13 mouse cellular contexts compared by ENCODE assay signal in genomic region chr5:36568118-36568517, GRCm38 (mm10). TPM values are rescaled to one million over a fixed set of nuclear protein-coding genes. Genes with fewer than 3 reads are reported as not detected.
DNase-seq lines count a peak whose midpoint lies in the region; ATAC-seq and TF ChIP-seq lines count a peak whose summit lies in the region.
"Had no signal": no experiment of that assay in that cellular context is flagged by ENCODE, and none has a peak within 500 bp of the region (broad histone marks: within the 10 kb centered on the region; RNA-seq: fewer than 3 reads in every experiment).

No protein-coding gene starts in this region.

- no peak overlapping the region for H3K4me2 ChIP-seq in liver, embryonic 14.5 days (ENCODE audit: low read depth)
- no peak overlapping the region for H3K4me2 ChIP-seq in liver, embryonic 11.5 days
- peak overlapping the region; percentile 15; the same call in 1 of the 2 replicates for H3K4me2 ChIP-seq in liver, embryonic 16.5 days (ENCODE audit: low read depth, low read length)

- TF ChIP-seq CTCF in liver, embryonic 14.5 days (IDR thresholded peaks at IDR 0.05; ENCODE audit: low read depth) = no peak

- peaks cover 3% of the 10 kb centered on the region; the same call in 1 of the 2 replicates for H3K36me3 ChIP-seq in liver, embryonic 14.5 days (replicated peaks; ENCODE audit: control insufficient read depth, insufficient read depth, low read depth)
- no peaks in the 10 kb centered on the region for H3K36me3 ChIP-seq in liver, embryonic 11.5 days (ENCODE audit: control insufficient read depth, insufficient read depth, low read length)
- H3K36me3 ChIP-seq in liver, embryonic 16.5 days (ENCODE audit: control insufficient read depth, insufficient read depth) = peaks cover 3% of the 10 kb centered on the region; the same call in 1 of the 2 replicates

- no peak overlapping the region for H3K9ac ChIP-seq in liver, embryonic 14.5 days (replicated peaks)
- no peak overlapping the region for H3K9ac ChIP-seq in liver, embryonic 11.5 days (ENCODE audit: low read depth, low read length)
- no peak overlapping the region for H3K9ac ChIP-seq in liver, embryonic 16.5 days (ENCODE audit: low read depth, low read length)
- H3K9ac ChIP-seq: forebrain, postnatal 0 days had no signal

- peak; percentile 53; the same call in 1 of the 2 replicates for ATAC-seq in liver, embryonic 14.5 days (ENCODE audit: insufficient read depth)
- no peak for ATAC-seq in liver, embryonic 11.5 days (replicated peaks; ENCODE audit: low FRiP score)
- ATAC-seq in liver, embryonic 16.5 days (ENCODE audit: low read depth) = peak; percentile 86
- ATAC-seq: forebrain, postnatal 0 days had no signal

- no peaks in the 10 kb centered on the region for H3K9me3 ChIP-seq in liver, embryonic 14.5 days (ENCODE audit: control insufficient read depth, low read length)
- H3K9me3 ChIP-seq in liver, embryonic 11.5 days (ENCODE audit: control insufficient read depth, low read length) = no peaks in the 10 kb centered on the region
- no peaks in the 10 kb centered on the region for H3K9me3 ChIP-seq in liver, embryonic 16.5 days (replicated peaks; ENCODE audit: control insufficient read depth, low read length)

- no peak for TF ChIP-seq EP300 in liver, embryonic 14.5 days (IDR thresholded peaks at IDR 0.05; ENCODE audit: low read depth)

- no peaks in the 10 kb centered on the region for H3K27me3 ChIP-seq in liver, embryonic 14.5 days (ENCODE audit: control insufficient read depth, insufficient read depth, low read length)
- H3K27me3 ChIP-seq in liver, embryonic 11.5 days (replicated peaks; ENCODE audit: control insufficient read depth, insufficient read depth, low read length) = no peaks in the 10 kb centered on the region
- no peaks in the 10 kb centered on the region for H3K27me3 ChIP-seq in liver, embryonic 16.5 days (ENCODE audit: control insufficient read depth, insufficient read depth, low read depth, low read length)
- H3K27me3 ChIP-seq: CH12.LX had no signal

- WGBS in liver, embryonic 14.5 days (ENCODE audit: insufficient replicate concordance) = 74% methylated on average over 4 of the region's 4 CpGs
- 77% methylated on average over 4 of the region's 4 CpGs for WGBS in liver, embryonic 11.5 days
- WGBS in liver, embryonic 16.5 days (ENCODE audit: insufficient replicate concordance) = 74% methylated on average over 4 of the region's 4 CpGs

- no peak overlapping the region for H3K4me3 ChIP-seq in liver, embryonic 14.5 days (ENCODE audit: insufficient read depth in 1 of 2, low read depth in 2 of 2, low read length in 2 of 2)
- no peak overlapping the region for H3K4me3 ChIP-seq in liver, embryonic 11.5 days (ENCODE audit: low read depth, low read length)
- H3K4me3 ChIP-seq in liver, embryonic 16.5 days (ENCODE audit: low read depth, low read length) = no peak overlapping the region
- H3K4me3 ChIP-seq: myocyte had no signal

- no peak overlapping the region for H3K27ac ChIP-seq in liver, embryonic 14.5 days
- no peak overlapping the region for H3K27ac ChIP-seq in liver, embryonic 11.5 days (ENCODE audit: low read depth, low read length)
- H3K27ac ChIP-seq in liver, embryonic 16.5 days (ENCODE audit: low read length) = peak overlapping the region; percentile 61
- H3K27ac ChIP-seq: stomach, postnatal 0 days had no signal

- H3K4me1 ChIP-seq in liver, embryonic 14.5 days (replicated peaks; ENCODE audit: control insufficient read depth in 2 of 2, insufficient read depth in 2 of 2, low read length in 1 of 2) = peaks cover 9 to 30% of the 10 kb centered on the region in 2 experiments
- peaks cover 27% of the 10 kb centered on the region for H3K4me1 ChIP-seq in liver, embryonic 11.5 days (replicated peaks; ENCODE audit: control insufficient read depth, insufficient read depth, low read length)
- peaks cover 28% of the 10 kb centered on the region for H3K4me1 ChIP-seq in liver, embryonic 16.5 days (ENCODE audit: control insufficient read depth, low read depth, low read length)

- no peak for DNase-seq in liver, embryonic 14.5 days (ENCODE audit: low read depth in 3 of 3, low spot score in 3 of 3)
- no peak for DNase-seq in liver, embryonic 11.5 days (ENCODE audit: low spot score)
- DNase-seq in kidney, adult 8-10 months = peak; percentile 88 to 89
- peak; percentile 18 for DNase-seq in yolk sac, embryonic 10.5 days (ENCODE audit: low spot score)
- no peak for DNase-seq in left cerebral cortex, adult 11 months (ENCODE audit: low spot score)
- DNase-seq in thymus, adult 18-20 months = no peak
- DNase-seq: cerebellum, adult 8-10 months; forebrain, postnatal 0 days; heart, postnatal 14 days had no signal

RNA-seq across cellular contexts. Expression of gene Tbc1d14, which starts 25.0 kb away (rescaled TPM):
- polyA plus RNA-seq in liver, embryonic 14.5 days (2012; rRNA removed) = 8.1 and 8.2 TPM in 2 replicates
- 6.8 and 8.5 TPM in 2 replicates for polyA plus RNA-seq in liver, embryonic 14.5 days (2014; fragmentation: Nextera tagmentation; extraction: Ambion mirVana)
- 26.0 and 30.2 TPM in 2 replicates for polyA plus RNA-seq in liver, embryonic 11.5 days (2014; fragmentation: Nextera tagmentation; extraction: Ambion mirVana)
- 8.1 and 9.3 TPM in 2 replicates for polyA plus RNA-seq in liver, embryonic 16.5 days (2015; fragmentation: Nextera tagmentation; extraction: Ambion mirVana)

Comparison
In these comparisons a context has a peak if more than half of its experiments do, and no peak if none do; other contexts are left out.
1. DNase-seq: peak in kidney, adult 8-10 months (2 of 2) and yolk sac, embryonic 10.5 days (single experiment); none in liver, embryonic 14.5 days (0 of 3), liver, embryonic 11.5 days (single experiment), left cerebral cortex, adult 11 months (single experiment) and thymus, adult 18-20 months (0 of 2).